Mouse (Mus musculus) adipocyte (in vitro differentiated cells): ENCODE measurements at regions not wholly inside any gene's neighbourhood (a gene's known extent, or its start where the extent isn't known, plus 50 kb on each side); places are given as distances from the start of the nearest gene placed in this dataset.

ENCODE experiments used
- DNase-seq: peaks from one replicate; pipeline ENCODE4 v3.0.0-alpha.2; 2016; ENCODE audit warnings: low spot score

DNA sequence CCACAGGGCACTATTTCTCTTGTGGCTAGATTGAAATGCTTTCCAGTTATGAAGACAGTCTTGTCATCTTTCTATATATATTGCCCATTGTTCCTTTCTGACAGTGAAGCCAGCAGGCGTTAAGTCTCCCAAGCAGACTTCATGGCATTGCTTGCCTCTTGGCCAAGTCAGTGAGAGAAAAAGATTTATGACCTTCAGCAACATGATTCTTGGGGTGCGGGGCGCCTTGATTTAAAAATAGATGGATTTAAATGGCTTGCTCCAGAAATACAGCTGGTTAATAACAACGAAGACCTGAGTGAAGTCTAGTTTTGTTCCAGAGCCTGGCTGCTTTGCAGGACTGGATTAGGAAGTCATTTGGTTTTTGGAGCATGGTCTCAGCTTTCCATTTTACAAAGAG, 475.2 kb upstream of the Gm26657 start:
- DNase-seq, result peak; percentile 29

DNA sequence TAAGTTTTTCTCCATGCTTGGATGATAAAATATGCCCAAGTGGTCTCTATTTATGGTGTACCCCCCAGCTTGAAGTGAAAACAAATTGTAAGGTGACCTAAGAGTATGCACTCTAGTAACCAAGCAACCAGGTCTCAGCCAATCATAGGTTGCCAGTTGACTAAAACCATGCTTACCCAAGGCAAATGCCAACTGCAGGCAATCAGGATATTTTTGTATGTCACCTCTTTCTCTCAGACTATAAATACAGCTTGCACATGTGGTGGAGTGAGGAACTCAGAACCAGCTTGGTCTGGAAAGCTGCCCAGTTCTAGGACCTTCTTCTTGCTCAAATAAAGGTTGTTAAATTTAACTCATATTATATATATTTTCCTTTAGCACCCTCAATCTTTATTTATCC, 476.0 kb upstream of the Gm26657 start:
- no peak for DNase-seq

DNA sequence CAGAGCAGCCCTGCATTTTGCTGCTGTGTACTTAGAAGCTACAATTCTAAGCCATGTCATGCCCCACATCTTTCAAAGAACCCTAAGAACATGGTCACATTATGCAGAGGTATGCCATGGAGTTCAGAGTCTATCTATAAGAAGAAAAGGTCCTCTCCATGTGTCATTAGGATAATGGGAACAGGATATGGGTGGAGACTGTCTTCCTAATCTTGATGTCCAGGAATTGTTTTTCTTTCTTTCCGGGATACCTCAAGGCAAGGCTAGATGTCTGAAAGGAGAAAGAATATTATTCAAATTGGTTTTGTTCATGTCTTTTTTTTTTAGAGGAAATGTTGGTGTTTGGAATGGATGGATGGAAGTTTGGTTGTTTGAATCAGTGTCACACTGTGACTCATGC, 477.3 kb upstream of the Gm26657 start:
- no peak for DNase-seq

DNA sequence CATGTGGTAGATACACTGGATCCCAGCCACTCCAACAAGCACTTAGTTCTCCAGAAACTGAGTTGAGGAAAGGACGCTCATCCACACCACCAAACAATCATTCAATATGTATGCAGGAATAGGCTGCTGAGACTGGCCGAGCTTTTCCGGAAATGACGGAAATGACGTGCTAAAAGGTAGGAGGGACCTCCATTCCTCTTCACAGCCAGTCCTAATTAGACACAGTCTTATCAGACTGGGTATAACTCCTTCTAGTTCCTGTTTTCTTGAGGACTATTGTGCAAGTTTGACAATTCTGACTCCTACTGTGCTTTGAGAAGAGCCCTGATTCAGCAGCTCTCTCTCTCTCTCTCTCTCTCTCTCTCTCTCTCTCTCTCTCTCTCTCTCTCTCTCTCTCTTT, 477.9 kb upstream of the Gm26657 start:
- no peak for DNase-seq

DNA sequence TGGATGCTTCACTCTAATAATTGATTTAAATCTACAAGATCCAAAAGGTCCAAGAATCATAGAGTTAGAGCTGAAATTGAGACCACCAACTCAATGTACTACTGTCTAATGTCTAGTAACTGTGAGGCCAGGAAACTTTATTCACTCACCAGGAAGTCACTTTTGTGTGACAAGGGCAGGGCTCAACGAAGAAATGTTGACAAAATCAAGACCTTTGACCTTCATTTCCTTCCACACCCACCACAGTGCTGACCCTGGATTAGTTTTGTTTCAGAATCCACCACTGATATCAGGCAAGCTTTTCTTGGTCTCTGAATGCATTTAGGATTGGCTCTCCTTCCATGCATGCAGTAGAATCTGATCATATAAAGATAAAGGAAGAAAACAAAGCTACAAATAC, 487.5 kb upstream of the Gm26657 start:
- DNase-seq, result no peak

DNA sequence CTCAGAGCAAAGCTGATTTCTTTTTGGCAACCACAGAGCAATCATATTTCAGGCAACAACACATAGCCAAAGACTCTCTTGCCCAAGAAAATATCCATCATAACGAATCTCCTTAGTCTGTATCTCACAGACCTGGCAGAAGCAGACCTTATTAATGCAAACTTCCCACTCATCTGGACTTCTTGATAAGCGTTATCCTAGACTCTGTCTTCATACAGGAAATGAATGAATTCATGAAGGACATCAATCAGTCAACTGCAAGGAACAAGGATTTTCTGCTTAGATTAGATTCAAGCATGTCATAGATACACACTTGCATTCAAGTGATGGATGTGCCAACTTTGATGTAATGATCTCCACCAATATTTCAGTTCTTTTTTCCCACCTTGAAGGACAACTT, 488.1 kb upstream of the Gm26657 start:
- DNase-seq, result no peak

DNA sequence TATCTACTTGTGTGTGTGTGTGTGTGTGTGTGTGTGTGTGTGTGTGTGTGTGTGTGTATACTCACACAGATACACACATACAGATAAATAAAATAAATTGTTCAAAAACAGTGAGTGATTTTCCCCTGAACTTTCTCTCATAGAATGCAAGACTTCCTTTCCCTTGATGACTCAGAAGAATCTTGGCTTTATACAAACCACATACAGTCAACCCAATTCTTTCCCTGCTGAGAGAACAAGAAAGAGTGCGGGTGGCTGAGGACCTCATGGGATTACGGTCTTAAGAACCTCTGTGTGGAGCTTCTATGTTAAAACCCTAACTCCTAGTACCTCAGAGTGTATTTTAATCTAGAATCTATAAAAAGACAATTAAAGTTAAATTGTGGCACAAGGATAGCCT, 489.3 kb upstream of the Gm26657 start:
- no peak for DNase-seq

DNA sequence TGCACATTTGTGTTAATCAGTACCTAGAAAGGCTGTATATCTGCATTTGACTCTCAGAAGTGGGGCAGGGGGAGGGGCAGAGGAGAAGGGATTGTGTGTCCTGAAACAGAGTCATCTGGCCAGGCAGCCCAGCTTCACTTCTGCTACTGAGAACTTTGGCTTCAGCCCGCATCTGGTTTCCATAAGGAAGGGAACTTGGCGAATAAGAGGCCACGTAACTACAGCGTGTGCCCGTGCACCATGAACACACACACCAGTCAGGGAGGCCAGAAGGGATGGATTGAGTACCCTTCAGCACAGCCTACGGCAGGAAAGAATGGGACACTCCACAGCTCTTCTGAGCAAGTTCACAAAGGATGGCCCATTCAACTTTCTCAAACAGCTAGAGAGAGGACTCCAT, 496.0 kb upstream of the Gm26657 start:
- no peak for DNase-seq

DNA sequence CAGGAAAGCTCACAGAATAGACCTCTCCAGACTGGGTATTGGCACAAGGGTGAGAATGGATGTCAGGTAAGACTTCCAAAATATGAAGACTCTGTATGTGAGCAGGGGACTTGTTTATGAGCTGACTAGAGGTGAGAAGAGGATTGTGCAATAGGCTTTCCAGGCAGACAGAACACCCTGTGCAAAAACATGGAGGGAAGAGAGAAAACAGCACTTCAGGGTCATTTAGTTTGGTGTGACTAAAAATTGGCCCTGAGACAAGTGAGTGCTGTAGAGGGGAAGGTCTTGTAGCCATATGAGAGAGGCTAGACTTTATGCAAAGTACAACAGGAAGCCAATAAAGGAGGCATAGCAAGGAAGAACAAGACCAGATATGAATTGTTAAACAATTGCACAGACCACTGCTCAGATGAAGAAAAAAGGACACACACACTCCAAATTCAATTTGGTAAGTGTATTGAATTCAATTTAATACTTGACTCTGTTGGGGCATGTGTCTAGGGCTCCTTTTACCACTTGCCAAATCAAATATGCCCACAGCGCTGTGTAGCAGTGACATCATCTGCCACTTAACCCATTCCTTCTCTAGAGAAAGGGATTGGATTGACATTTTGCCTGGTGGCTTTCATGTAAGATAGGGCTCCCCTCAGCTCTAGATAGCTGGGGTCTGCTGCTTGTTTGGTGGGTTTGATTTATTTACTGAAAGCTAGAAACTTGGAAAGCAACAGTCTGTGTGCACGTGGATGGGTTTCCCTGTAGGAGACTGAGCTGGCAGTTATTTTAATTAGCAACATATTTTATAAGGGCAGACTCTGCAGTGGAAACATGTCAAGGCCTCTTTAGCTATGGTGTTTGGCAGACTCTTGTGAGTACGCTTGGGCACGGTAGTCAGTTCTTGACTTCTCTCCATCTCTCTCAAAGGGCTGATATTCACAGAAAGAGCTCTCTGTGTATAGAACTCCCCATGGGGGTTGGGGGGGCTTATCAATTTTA, 501.1 kb upstream of the Gm26657 start:
- DNase-seq, result no peak

DNA sequence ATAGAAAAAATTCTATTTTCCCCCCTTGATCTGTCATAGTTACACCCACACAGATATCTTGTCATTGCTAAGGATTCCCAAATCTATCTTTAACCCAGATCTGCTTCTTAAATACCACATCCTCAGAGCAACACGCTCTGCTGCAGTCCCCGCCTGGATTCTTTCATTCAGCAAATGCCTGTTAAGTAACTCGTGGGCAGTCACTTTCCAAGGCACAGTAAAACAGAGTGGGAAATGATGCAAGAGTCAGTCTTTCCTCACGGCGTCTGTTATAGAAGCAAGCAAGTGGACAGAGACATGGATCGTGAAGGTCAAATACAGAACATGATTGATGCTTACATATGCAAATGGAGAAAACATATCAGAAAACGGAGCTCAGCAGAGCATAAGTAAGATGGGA, 508.5 kb upstream of the Gm26657 start:
- DNase-seq, result peak; percentile 13

DNA sequence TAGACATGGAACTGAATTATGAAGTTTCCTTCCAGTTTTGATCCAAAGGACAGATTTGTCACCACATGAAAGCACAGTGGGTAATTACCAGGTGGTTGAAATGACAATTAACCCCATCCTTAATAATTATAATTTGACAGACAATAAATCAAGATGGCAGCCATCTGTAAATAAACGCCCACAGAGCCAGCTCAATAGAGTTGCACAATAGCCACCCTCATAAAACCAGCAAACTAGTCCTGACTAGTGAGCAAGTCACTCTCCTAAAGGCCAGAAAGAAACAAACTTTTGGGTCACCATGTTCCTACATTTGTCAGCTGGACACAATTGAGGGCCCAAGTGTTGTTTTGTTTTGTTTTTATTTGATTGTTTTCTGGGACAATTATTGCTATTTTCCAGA, 509.4 kb upstream of the Gm26657 start:
- DNase-seq, result no peak

DNA sequence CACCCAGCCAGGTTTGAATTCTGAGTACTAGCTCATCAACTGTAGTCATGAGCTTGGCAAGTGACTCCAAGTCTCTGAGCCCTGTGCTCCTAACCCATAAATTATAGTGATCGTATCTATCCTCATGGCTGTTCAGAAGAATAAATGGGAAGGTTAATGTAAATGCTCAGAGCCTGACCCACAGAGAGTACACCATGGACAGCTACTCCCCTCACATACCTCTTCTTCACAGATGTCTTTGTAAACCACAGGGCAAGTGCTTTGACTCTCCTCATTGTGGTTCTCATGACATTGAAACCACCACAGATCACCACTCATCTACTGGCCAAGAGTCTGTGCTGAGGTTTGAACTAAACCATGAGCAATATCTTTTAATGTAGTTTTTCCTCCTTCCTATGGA, 513.4 kb upstream of the Gm26657 start:
- DNase-seq, result no peak

DNA sequence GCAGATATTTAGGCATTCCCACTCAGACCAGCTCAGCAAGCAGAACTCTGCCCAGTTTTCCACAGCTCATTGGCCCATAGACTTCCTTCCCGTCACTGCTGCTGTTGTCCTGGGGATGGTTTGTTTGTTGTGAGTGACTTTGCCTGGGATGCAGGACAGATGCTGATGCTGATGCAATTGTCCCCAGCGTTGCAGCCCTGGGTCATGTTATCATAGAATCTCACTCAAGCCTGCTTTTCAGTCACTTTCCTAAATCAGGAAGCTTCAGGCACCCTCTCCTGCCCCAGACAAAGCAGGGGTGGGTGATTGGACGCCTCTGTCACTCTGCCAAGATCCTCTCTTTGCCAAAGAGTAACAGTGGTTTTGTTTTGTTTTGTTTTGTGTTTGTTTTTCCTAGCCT, 515.3 kb upstream of the Gm26657 start:
- DNase-seq, result peak; percentile 36

DNA sequence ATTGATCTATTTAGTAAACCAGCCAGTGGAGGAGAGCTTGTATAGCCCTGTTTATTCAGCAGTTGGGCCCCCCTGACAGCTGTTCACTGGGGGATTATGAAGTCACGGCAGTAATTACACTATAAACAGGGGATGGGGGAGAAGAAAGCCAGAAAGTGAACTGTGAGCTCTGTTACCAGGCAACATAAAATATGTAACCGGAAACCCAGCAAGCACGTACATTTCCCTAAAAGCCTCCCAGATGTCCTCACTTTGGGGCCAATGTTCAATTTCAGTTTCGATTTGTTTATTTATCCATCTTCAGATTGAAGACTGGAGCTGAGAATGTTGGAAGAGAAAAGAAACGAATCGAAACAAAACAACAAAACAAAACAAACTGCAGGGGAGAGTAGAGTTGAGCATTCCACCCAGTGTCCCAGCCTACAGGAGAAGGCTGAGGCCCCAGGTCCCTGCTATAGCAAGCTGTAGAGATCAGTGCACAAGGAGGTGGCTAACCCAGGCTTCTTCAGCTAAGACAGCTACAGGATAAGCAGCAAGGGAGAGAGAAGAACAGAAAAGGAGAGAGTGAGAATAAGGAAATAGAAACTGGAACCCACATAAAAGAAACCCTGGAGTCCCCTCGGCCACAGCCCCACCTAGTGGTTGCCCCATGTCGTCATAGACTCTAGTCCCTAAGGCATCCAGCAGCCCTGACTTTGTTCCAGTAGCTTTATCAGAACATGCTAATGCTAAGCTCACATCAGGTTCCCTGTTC, 517.7 kb upstream of the Gm26657 start:
- peak; percentile 85 for DNase-seq

DNA sequence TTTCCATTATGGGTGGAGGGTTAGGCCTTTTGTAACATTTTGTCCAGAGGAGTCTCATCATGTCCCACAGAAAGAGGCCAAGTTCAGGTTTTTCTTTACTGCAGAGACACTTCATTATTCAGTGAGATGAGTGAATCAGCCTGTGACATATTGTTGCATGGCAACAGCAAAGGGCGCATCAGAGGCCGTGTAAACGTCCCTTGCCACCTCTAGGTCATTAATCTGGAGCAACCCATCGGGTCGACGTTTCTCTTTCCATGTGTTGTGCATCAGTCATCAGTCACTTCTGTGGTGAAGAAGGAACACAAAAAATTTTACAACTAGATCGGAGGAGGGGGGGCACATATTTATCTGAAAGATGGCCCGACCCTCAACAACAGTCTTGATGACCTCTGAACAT, 519.3 kb upstream of the Gm26657 start:
- no peak for DNase-seq

DNA sequence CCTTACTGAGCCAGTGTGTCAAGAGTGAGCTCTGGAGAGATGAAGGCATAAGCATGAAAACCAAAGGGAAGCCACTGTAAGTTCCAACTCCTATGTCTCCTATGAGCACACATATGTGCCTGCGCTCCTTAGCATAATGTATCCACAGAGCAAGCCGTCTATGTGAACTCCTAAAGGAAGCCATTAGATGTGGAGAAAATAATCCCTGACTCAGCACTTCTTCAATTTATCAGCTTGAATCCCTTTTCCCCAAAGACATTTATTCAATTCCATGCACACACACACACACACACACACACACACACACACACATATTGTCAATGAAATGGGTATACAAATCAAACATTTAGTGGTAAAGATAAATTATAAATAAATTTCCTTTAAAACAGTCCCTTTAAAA, 530.4 kb upstream of the Gm26657 start:
- no peak for DNase-seq

DNA sequence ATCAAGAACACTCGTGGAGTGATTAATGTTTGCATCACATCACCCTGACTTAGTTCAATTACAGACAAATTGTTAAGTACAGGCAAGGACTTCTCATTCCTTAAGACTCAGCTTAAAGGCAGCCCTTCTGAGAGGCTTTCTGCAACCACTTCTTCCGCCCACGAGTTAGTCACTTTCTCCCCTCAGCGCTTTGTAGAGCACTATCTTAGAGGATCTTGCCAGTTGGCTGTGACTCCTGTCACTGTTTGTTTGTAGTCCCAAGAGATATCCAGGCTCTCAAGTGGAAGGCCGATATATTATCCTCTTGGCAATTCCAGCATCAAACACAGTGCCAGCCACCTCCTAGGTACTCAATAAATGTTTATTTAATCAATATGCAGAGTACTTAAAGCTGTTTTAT, 532.1 kb upstream of the Gm26657 start:
- DNase-seq, result peak; percentile 33

DNA sequence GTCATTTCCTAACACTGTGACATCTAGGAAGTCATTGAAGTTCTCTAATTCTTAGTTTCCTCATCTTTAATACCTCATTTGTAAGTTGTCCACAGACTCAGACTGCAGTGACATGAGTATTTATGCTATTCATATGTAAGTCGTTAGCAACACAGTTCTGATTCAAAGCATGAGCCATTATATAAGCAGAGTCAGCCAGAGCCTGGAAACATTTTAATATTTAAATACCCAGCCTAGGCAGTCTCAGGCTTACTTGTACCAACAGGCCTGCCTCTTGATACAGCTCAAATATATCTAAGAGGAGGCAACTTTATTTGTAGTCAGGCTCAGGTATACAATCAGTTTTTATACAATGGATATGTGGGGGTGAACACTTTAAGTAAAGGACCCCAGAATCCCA, 534.8 kb upstream of the Gm26657 start:
- no peak for DNase-seq

DNA sequence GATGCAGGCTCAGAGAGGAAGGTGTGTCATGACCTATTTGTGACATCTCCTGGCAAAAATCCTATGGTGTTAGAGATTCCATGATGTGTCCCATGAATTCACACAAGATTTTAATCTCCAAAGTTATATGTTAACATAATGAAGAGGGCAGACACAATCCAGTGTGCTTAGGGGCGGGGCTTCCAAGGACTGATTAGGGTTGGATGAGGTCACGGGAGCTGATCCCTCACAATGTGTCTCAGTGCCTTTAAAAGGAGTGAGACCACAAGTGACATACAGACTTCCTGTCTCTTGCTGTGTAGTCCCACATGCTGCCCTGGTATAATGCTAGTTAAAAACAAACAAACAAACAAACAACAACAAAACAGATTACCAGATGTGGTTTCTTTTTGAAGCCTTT, 546.5 kb upstream of the Gm26657 start:
- no peak for DNase-seq

DNA sequence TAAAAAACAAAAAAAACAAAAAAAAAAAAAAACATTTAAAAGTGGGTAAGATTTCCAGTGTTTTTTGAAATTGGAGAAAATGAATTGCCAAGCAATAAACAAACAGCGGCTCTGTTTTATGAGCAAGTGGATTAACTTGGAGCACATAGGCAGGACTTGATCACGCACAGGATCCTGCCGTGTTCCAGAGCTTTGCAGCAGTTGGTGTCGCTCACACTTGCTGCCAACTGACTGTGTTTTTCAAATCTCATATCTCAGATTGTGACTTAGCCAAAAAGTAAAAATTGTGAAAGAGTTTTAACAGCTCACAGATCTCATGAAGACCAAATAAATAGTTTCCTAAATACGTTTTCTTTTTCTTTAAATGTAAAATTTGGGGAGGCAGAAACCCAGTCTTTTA, 547.4 kb upstream of the Gm26657 start:
- peak; percentile 7 for DNase-seq

DNA sequence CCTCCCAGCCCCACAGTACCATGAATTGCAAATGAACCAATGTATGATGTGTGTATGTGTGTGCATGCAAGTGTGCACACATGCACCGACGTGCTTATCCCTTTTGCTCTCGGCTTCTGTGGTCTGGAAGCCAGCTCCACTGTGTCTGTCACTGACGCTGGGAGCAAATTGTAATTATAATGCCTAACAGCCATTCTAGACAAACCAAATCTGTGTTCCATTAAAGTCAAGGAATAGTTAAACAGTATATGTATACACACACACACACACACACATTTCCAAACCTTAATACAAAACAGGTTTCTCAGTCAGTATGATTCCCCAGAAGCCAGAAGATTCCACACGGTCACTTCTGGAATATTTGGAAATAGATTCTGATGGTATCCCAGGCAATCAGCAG, 560.3 kb upstream of the Gm26657 start:
- no peak for DNase-seq

DNA sequence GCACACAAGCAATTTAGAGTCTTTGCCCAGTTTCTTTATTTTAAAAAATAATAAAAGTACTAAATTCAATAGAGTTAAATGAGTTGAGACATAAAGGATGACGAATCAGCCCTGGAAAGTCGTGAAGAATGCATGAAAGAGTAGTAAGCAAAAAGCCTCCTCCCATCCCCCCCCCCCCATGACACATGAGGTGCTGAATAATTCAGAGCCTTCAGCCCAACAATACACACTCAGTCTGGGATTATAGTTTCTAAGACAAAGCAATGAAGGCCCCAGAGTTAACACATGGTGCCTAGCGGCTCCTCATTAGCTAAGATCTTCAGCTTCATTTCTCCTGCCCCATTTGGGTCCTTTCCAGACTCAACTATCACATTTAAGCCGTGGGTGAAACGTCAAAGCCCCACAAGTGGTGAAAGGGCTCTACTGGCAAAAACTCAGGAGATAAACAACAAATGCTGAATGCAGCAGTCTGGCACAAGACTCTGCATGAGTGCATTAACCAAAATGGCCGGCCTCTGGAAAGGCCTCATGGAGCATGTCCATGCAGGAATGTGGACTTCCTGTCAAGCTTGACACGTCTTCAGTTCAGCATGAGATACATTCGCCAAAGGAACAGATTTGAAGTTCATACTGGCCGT, 560.9 kb upstream of the Gm26657 start:
- DNase-seq, result peak; percentile 41

DNA sequence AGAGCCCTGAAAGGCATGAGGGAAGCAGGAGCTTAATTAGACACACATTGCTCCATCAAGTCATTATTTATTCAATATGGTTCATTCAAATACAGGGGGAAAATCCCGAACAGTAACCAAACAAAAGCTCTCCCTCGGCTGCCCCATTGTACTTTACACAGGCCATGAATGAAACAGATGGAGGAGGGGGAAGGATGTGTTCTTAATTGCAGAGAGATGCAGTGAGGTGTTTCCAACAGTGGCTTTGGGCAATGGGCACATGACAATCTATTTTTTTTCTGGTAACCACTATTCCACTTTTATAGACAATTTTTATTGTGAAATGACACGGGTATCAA, 578.6 kb upstream of the Gm26657 start:
- DNase-seq, result no peak
